8 mouse cellular contexts compared by ENCODE assay signal in genomic region chr17:26946567-26946966, GRCm38 (mm10). TPM values are rescaled to one million over a fixed set of nuclear protein-coding genes. Genes with fewer than 3 reads are reported as not detected.
DNase-seq lines count a peak whose midpoint lies in the region; ATAC-seq and TF ChIP-seq lines count a peak whose summit lies in the region.

No protein-coding gene starts in this region.

- H3K27ac ChIP-seq in intestine, embryonic 14.5 days (ENCODE audit: low read depth), result peak overlapping the region; percentile 51; the same call in 1 of the 2 replicates
- peak overlapping the region; percentile 74 for H3K27ac ChIP-seq in limb, embryonic 14.5 days (replicated peaks; ENCODE audit: low read depth, low read length)
- H3K27ac ChIP-seq in midbrain, embryonic 15.5 days, result peak overlapping the region; percentile 76
- H3K27ac ChIP-seq in stomach, embryonic 14.5 days (ENCODE audit: low read length), result peak overlapping the region; percentile 72

- H3K9ac ChIP-seq in intestine, embryonic 14.5 days (ENCODE audit: low read length), result peak overlapping the region; percentile 58
- peak overlapping the region; percentile 58 for H3K9ac ChIP-seq in limb, embryonic 14.5 days (ENCODE audit: low read depth, low read length, severe bottlenecking)
- peak overlapping the region; percentile 41 for H3K9ac ChIP-seq in midbrain, embryonic 15.5 days
- H3K9ac ChIP-seq in stomach, embryonic 14.5 days (replicated peaks; ENCODE audit: low read depth, low read length), result peak overlapping the region; percentile 53

- no peaks in the 10 kb centered on the region for H3K9me3 ChIP-seq in intestine, embryonic 14.5 days (ENCODE audit: control insufficient read depth, low read length)
- no peaks in the 10 kb centered on the region for H3K9me3 ChIP-seq in limb, embryonic 14.5 days (ENCODE audit: control insufficient read depth, low read length)
- no peaks in the 10 kb centered on the region for H3K9me3 ChIP-seq in midbrain, embryonic 15.5 days
- H3K9me3 ChIP-seq in stomach, embryonic 14.5 days (ENCODE audit: control insufficient read depth, low read depth, low read length), result no peaks in the 10 kb centered on the region

- ATAC-seq in common myeloid progenitor, adult 5-6 weeks (replicated peaks; ENCODE audit: low read depth, poor library complexity, severe bottlenecking), result peak; percentile 39
- 0 out of 2 replicates have a peak, but pooled peaks have one; percentile 28 for ATAC-seq in intestine, embryonic 14.5 days (replicated peaks; ENCODE audit: low FRiP score, low TSS enrichment, low read depth)
- ATAC-seq in limb, embryonic 14.5 days (ENCODE audit: low FRiP score, low read depth), result peak; percentile 12; the same call in 1 of the 2 replicates
- no peak for ATAC-seq in midbrain, embryonic 15.5 days (replicated peaks)
- ATAC-seq in stomach, embryonic 14.5 days (ENCODE audit: insufficient number of reproducible peaks, insufficient read depth, low FRiP score, low read depth), result peak; percentile 51

- TF ChIP-seq POLR2A in limb, embryonic 14.5 days (IDR thresholded peaks at IDR 0.05; ENCODE audit: borderline replicate concordance, extremely low read depth, insufficient read depth, insufficient read length), result no peak

- DNase-seq in layer of hippocampus, adult 11-12 months (ENCODE audit: low spot score), result peak; percentile 72
- DNase-seq in layer of hippocampus, adult 9-11 months, result no peak
- DNase-seq in gastrocnemius, postnatal 36 days, result peak; percentile 73 to 79
- DNase-seq in intestine, embryonic 14.5 days (ENCODE audit: low spot score), result peak; percentile 72
- DNase-seq in limb, embryonic 14.5 days (ENCODE audit: low spot score), result no peak

- intact Hi-C loops in gastrocnemius, postnatal 36 days (cut with DNase I), result loop anchor here (5.0 kb wide), 1 partner anchor 49 kb away; no protein-coding TSS in a partner anchor

- WGBS in intestine, embryonic 14.5 days, result 3% methylated on average over 36 of the region's 37 CpGs
- WGBS in limb, embryonic 14.5 days, result 1% methylated on average over 35 of the region's 37 CpGs
- WGBS in midbrain, embryonic 15.5 days, result 2% methylated on average over 37 of the region's 37 CpGs
- 3% methylated on average over 37 of the region's 37 CpGs for WGBS in stomach, embryonic 14.5 days

- peaks cover 48% of the 10 kb centered on the region for H3K4me1 ChIP-seq in intestine, embryonic 14.5 days (replicated peaks; ENCODE audit: control insufficient read depth, insufficient read depth, low read length)
- H3K4me1 ChIP-seq in limb, embryonic 14.5 days (ENCODE audit: control insufficient read depth, insufficient read depth, low read length), result peaks cover 60% of the 10 kb centered on the region
- peaks cover 75% of the 10 kb centered on the region for H3K4me1 ChIP-seq in midbrain, embryonic 15.5 days
- H3K4me1 ChIP-seq in stomach, embryonic 14.5 days (ENCODE audit: control insufficient read depth, insufficient read depth, low read length), result peaks cover 45% of the 10 kb centered on the region

- no peaks in the 10 kb centered on the region for H3K27me3 ChIP-seq in intestine, embryonic 14.5 days (replicated peaks; ENCODE audit: control insufficient read depth, insufficient read depth, low read length)
- H3K27me3 ChIP-seq in limb, embryonic 14.5 days (ENCODE audit: control insufficient read depth, insufficient read depth, low read length), result no peaks in the 10 kb centered on the region
- H3K27me3 ChIP-seq in midbrain, embryonic 15.5 days (replicated peaks), result no peaks in the 10 kb centered on the region
- H3K27me3 ChIP-seq in stomach, embryonic 14.5 days (ENCODE audit: control insufficient read depth, insufficient read depth, low read length), result no peaks in the 10 kb centered on the region

- H3K4me2 ChIP-seq in intestine, embryonic 14.5 days (ENCODE audit: low read length), result peak overlapping the region; percentile 71
- peak overlapping the region; percentile 91 for H3K4me2 ChIP-seq in limb, embryonic 14.5 days (replicated peaks; ENCODE audit: low read depth, low read length, severe bottlenecking)
- peak overlapping the region; percentile 65 for H3K4me2 ChIP-seq in midbrain, embryonic 15.5 days
- H3K4me2 ChIP-seq in stomach, embryonic 14.5 days (replicated peaks; ENCODE audit: low read depth, low read length), result peak overlapping the region; percentile 82

- no peaks in the 10 kb centered on the region for H3K36me3 ChIP-seq in intestine, embryonic 14.5 days (ENCODE audit: control insufficient read depth, insufficient read depth, low read length)
- no peaks in the 10 kb centered on the region for H3K36me3 ChIP-seq in limb, embryonic 14.5 days (ENCODE audit: control insufficient read depth, insufficient read depth, low read length)
- H3K36me3 ChIP-seq in midbrain, embryonic 15.5 days (replicated peaks), result no peaks in the 10 kb centered on the region
- H3K36me3 ChIP-seq in stomach, embryonic 14.5 days (ENCODE audit: control insufficient read depth, insufficient read depth, low read length), result no peaks in the 10 kb centered on the region

- H3K4me3 ChIP-seq in intestine, embryonic 14.5 days (ENCODE audit: low read depth, low read length), result peak overlapping the region; percentile 41
- peak overlapping the region; percentile 43 for H3K4me3 ChIP-seq in limb, embryonic 14.5 days (replicated peaks; ENCODE audit: low read length)
- H3K4me3 ChIP-seq in midbrain, embryonic 15.5 days, result peak overlapping the region; percentile 32
- peak overlapping the region; percentile 35 for H3K4me3 ChIP-seq in stomach, embryonic 14.5 days (ENCODE audit: low read depth, low read length)

RNA-seq across cellular contexts. Expression of gene Syngap1, which starts 5.5 kb away (rescaled TPM):
- 9.1 and 14.7 TPM in 2 replicates for total RNA-seq in common myeloid progenitor, adult 5-6 weeks (2017)
- 1 to 10 TPM; 3.4 to 3.5 TPM for total RNA-seq in gastrocnemius, postnatal 36 days (2021)
- polyA plus RNA-seq in intestine, embryonic 14.5 days (2014; fragmentation: Nextera tagmentation; extraction: Ambion mirVana), result 2.2 and 2.4 TPM in 2 replicates
- 82.4 and 111 TPM in 2 replicates for polyA plus RNA-seq in limb, embryonic 14.5 days (2012; rRNA removed)
- 2.0 and 2.4 TPM in 2 replicates for polyA plus RNA-seq in limb, embryonic 14.5 days (2014; fragmentation: Nextera tagmentation; extraction: Ambion mirVana)
- polyA plus RNA-seq in midbrain, embryonic 15.5 days (2015; fragmentation: Nextera tagmentation; extraction: Ambion mirVana), result 6.0 and 7.3 TPM in 2 replicates
- polyA plus RNA-seq in stomach, embryonic 14.5 days (2014; fragmentation: Nextera tagmentation; extraction: Ambion mirVana), result 3.0 and 3.3 TPM in 2 replicates

RNA-seq across cellular contexts. Expression of gene Cuta, which starts 7.2 kb away (rescaled TPM):
- total RNA-seq in common myeloid progenitor, adult 5-6 weeks (2017), result 58.4 and 70.4 TPM in 2 replicates
- total RNA-seq in gastrocnemius, postnatal 36 days (2021), result 10 to 100 TPM; 82.8 to 91.1 TPM
- polyA plus RNA-seq in intestine, embryonic 14.5 days (2014; fragmentation: Nextera tagmentation; extraction: Ambion mirVana), result 195 and 197 TPM in 2 replicates
- 127 and 172 TPM in 2 replicates for polyA plus RNA-seq in limb, embryonic 14.5 days (2012; rRNA removed)
- 146 and 158 TPM in 2 replicates for polyA plus RNA-seq in limb, embryonic 14.5 days (2014; fragmentation: Nextera tagmentation; extraction: Ambion mirVana)
- 127 and 131 TPM in 2 replicates for polyA plus RNA-seq in midbrain, embryonic 15.5 days (2015; fragmentation: Nextera tagmentation; extraction: Ambion mirVana)
- polyA plus RNA-seq in stomach, embryonic 14.5 days (2014; fragmentation: Nextera tagmentation; extraction: Ambion mirVana), result 152 and 161 TPM in 2 replicates

RNA-seq across cellular contexts. Expression of gene Phf1, which starts 13.7 kb away (rescaled TPM):
- 3.2 and 3.3 TPM in 2 replicates for total RNA-seq in common myeloid progenitor, adult 5-6 weeks (2017)
- total RNA-seq in gastrocnemius, postnatal 36 days (2021), result 1 to 10 TPM; 5.8 to 6.3 TPM
- 6.0 and 6.4 TPM in 2 replicates for polyA plus RNA-seq in intestine, embryonic 14.5 days (2014; fragmentation: Nextera tagmentation; extraction: Ambion mirVana)
- 56.6 and 72.8 TPM in 2 replicates for polyA plus RNA-seq in limb, embryonic 14.5 days (2012; rRNA removed)
- 11.9 and 12.8 TPM in 2 replicates for polyA plus RNA-seq in limb, embryonic 14.5 days (2014; fragmentation: Nextera tagmentation; extraction: Ambion mirVana)
- polyA plus RNA-seq in midbrain, embryonic 15.5 days (2015; fragmentation: Nextera tagmentation; extraction: Ambion mirVana), result 27.2 and 29.5 TPM in 2 replicates
- polyA plus RNA-seq in stomach, embryonic 14.5 days (2014; fragmentation: Nextera tagmentation; extraction: Ambion mirVana), result 8.9 and 9.9 TPM in 2 replicates

RNA-seq across cellular contexts. Expression of gene Zbtb9, which starts 26.4 kb away (rescaled TPM):
- total RNA-seq in common myeloid progenitor, adult 5-6 weeks (2017), result 25.1 and 27.9 TPM in 2 replicates
- under 1 TPM in 1 of 2 experiments, not detected in 1; 0.94 TPM for total RNA-seq in gastrocnemius, postnatal 36 days (2021)
- 9.8 and 12.8 TPM in 2 replicates for polyA plus RNA-seq in intestine, embryonic 14.5 days (2014; fragmentation: Nextera tagmentation; extraction: Ambion mirVana)
- polyA plus RNA-seq in limb, embryonic 14.5 days (2012; rRNA removed), result 12.6 and 14.8 TPM in 2 replicates
- 10.0 and 10.6 TPM in 2 replicates for polyA plus RNA-seq in limb, embryonic 14.5 days (2014; fragmentation: Nextera tagmentation; extraction: Ambion mirVana)
- 15.4 and 16.9 TPM in 2 replicates for polyA plus RNA-seq in midbrain, embryonic 15.5 days (2015; fragmentation: Nextera tagmentation; extraction: Ambion mirVana)
- 9.8 and 10.5 TPM in 2 replicates for polyA plus RNA-seq in stomach, embryonic 14.5 days (2014; fragmentation: Nextera tagmentation; extraction: Ambion mirVana)

RNA-seq across cellular contexts. Expression of gene Kifc5b, which starts 29.7 kb away (rescaled TPM):
- 11.9 and 16.7 TPM in 2 replicates for total RNA-seq in common myeloid progenitor, adult 5-6 weeks (2017)
- total RNA-seq in gastrocnemius, postnatal 36 days (2021), result under 1 TPM; 0.49 to 0.64 TPM
- 5.2 and 8.1 TPM in 2 replicates for polyA plus RNA-seq in intestine, embryonic 14.5 days (2014; fragmentation: Nextera tagmentation; extraction: Ambion mirVana)
- 23.7 TPM in 2 replicates for polyA plus RNA-seq in limb, embryonic 14.5 days (2012; rRNA removed)
- 4.9 and 5.9 TPM in 2 replicates for polyA plus RNA-seq in limb, embryonic 14.5 days (2014; fragmentation: Nextera tagmentation; extraction: Ambion mirVana)
- 3.3 and 3.5 TPM in 2 replicates for polyA plus RNA-seq in midbrain, embryonic 15.5 days (2015; fragmentation: Nextera tagmentation; extraction: Ambion mirVana)
- polyA plus RNA-seq in stomach, embryonic 14.5 days (2014; fragmentation: Nextera tagmentation; extraction: Ambion mirVana), result 7.1 and 8.2 TPM in 2 replicates

Comparison
In these comparisons a context has a peak if more than half of its experiments do, and no peak if none do; other contexts are left out.
1. DNase-seq: peak in layer of hippocampus, adult 11-12 months (single experiment), gastrocnemius, postnatal 36 days (2 of 2) and intestine, embryonic 14.5 days (single experiment); none in layer of hippocampus, adult 9-11 months (single experiment) and limb, embryonic 14.5 days (single experiment).
2. Peak in every context shown above with its lines, with median percentiles within 50 percentile points of each other: H3K27ac ChIP-seq, H3K4me2 ChIP-seq, H3K4me3 ChIP-seq and H3K9ac ChIP-seq.